Mouse (Mus musculus): Measurements from ENCODE around the gene Asb13.

Gene Asb13

DNA sequence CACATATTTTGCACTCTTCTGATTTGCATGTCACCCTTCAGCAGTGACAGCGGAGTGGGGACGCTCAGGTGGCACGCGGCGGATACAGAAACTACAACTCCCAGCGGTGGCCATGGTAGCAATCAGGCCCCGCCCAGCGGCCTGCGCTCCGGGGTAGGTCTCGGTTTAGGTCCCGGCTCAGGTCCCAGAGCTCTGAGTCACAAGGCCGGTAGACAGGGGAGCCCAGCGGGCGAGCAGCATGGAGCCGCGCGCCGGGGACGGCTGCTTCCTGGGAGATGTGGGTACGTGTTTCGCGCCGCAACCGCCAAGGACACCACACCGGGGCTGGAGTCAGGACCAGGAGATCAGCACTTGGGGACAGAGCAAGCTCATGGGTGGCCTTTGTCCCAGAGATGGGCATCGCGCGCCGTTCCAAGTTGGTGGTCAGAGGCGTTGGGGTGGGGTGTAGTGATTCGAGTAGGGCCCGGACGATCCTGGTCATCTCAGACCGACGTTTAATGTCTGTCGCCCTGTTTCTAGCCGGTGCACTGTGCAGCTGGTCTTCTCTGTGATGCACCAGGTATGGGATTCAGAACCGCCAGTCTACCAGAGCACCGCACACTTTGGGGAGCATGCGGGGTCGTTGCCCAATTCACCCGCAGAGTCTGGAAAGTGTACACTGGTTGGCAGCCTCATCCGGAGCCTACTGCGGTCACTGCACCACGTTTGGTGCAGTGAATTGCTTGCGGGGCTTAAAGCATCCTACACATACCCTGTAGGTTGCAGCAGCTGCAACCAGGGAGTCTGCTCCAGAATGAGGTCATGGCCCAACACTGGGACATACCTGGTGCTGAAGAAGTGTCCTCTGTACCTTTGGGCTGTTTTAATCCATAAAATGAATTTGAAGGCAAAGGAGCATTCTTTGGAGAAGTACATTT is at the start of gene Asb13:
Gene Asb13, plus strand, starts transcription at position 138 of the 917 bp plus-strand sequence.
- DNase-seq, result peak; percentile 80 to 86

DNA sequence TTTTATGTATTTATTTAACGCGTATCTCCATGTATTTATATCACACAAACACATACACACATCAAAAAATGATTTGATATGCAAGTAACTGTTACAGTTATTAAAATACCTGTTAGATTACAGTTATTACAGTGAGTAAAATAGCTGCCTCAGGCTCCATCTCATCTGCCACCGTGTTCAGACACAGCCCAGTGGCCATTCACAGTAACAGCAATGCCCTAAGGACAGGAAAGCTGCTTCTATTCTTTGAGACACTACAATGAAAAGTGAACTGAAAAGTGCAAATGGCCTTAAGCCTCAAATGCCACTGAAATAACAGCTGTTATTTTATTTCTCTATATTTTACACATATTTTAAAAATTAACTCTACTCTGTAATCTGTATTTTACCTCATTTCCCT is 43.0 kb upstream of the Asb13 start:
- DNase-seq, result no peak

DNA sequence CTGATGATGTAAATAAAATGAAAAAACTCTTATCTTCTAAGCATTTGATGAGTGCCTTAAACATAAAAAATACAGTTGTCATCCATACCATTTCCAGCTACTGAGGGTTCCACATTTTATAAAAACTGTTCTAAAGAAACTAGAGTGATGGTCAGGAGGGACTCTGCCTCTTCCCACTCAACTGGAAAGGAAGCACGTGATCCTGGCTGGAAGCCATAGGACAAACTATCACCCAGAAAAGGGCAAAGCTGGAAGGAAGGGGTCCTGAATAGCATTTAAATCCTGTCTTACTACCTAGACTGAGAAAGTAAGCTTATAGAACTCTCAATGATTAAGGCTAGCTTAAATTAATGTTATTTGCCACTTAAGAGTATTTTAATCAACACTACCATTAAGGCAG is 39.5 kb upstream of the Asb13 start:
- DNase-seq, result no peak

DNA sequence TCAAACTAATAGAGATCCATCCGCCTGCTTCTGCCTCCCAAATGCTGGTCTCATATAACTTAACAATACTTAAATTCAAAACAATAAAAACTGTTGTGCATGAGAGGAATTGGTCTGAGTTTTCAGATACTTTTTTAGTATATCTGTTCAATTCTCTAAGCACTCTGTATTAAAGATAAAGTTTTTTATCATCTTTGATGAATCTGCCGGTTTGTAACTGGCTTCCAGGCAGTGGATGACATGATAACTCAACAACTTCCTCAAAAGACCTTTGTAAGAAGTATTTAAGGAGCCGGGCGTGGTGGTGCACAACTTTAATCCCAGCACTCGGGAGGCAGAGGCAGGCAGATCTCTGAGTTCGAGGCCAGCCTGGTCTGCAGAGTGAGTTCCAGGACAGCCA is 37.6 kb upstream of the Asb13 start:
- no peak for DNase-seq

DNA sequence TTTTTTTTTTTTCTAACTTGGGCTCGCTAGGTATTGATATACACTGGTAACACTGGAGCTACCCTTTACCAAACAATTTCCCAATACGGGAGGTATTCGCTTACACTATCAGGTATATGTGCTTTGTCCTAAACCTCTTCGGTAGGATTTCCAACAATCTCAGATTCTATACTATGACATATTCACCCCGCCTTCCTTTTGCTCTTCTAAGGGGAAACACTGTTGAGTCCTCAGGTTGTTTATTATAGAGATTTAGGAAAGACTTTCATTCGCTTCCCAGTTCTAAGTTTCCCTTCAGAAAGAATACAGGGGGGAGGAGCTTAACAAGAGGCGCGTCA is 24.1 kb upstream of the Asb13 start:
- DNase-seq, result no peak

DNA sequence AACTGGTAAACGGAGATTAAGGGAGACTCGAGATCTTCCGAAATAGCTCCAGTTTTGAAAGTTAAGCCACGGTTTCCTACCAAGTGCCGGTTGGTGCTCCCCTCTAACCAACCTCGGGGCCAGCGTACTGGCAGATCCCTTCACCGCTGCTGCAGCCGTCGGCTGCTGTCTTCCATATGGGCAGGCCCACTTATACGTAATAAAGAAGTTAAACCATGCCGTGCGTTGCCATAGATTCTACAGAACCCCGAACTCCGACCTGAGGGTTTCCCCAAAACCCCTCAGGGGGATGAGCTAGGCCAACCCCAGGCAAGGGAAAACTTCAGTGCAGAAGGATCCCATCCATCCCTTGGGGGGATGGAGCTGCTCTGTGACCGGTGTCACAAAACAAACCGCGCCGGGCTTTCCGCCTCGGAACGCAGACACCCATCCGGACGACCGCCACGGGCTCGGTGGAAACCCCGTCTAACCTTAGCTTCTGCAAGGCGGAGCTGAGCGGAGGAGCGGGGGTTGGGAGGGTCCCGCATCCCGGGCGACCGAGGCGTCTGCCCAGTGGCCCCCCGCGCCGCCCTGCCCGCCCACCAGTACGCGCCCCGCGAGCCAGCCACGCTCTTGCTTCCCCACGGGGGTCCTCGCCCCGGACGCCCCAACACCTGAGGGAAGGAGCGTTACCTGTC is 23.6 kb upstream of the Asb13 start:
- DNase-seq, result peak in 1 of 2 experiments; percentile 72

DNA sequence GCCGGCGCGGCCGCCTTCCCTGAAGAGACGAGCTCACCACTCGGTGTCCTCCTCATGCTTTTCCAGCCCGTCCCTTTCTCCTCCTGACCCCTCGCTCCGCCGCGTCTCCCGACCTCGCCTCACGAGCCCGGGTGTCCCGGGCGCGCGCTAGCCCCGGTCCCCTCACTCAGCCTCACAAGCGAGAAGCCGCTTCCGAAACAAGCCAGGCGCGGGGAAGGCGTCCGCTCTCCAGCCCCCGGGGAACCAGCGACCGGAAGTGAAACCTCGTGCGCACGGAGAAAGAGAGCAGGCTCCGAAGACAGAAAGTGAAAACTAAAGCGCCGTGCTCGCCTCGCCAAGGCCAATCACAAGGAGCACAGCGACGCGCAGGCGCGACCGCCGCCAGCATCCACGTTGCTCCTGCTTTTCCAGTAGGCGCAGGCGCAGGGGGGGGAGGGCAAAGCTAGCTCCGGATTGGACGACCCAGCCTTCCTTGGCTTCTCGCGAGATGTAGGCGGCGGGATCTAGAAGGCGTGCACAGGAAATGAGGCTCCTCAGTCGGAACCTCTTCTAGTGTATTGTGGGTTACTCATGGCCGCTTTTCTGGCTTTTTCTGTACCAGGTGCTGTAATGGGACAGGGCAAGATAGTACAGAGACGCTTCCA is 22.9 kb upstream of the Asb13 start, which contains the start of gene Fam208b:
Gene Fam208b, minus strand, starts transcription at position 314 of the 644 bp plus-strand sequence.
- peak; percentile 99 for DNase-seq

DNA sequence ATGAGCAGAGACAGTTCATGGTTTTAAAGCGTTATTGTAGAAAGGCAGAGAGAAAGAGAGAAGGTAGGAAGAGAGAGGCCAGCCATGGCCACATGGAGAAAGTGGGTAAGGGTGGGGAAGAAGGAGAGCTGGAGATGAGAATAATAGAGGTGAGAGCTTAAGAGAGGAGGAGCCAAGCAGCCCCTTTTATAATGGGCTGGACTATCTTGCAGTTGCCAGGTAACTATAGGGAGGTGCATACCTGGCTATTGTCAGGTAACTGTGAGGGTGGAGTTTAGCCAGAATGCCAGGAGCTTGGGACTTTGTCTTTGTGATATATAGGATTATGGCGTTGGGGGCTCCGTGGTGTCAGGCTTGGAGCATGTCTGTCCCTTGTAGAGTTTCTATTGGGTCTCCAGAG is 6.7 kb upstream of the Asb13 start:
- no peak for DNase-seq

DNA sequence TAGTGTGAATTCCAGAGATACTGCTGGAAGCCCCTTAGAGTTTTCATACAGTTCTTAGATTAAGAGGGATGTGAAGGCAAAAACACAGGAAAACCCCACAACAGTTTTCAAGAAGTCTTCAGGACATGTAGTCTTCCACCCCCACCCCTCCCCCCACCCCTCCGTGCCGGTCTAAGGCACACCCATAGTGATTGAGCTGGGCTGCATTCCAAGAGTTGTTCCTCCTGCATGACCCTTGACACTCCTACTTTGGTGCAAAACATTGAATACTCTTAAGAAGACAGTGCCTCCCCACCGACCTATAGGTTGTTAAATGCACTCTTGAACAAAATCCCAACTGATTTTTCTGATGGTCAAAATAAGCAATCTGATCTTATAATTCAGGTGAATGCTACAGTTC is 5.7 kb upstream of the Asb13 start:
- no peak for DNase-seq

DNA sequence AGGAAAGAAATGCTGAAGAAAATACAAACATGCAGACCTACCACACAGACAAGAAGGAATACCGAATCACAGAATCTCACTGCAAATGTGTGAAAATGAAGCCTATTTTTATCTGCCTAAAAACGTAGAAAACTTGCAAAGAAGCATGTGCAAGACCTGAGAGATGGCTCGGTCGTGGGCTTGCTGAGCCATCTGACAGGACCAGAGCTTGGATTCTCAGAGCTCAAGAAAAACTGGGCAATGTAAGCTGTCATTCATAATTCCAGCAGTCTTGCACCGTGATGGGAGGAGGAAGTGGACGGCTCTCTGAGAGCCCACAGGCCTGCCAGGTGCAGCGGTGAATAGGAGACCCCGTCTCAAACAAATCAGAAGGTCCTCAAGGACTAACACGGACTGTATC is 1.3 kb upstream of the Asb13 start:
- DNase-seq, result no peak

DNA sequence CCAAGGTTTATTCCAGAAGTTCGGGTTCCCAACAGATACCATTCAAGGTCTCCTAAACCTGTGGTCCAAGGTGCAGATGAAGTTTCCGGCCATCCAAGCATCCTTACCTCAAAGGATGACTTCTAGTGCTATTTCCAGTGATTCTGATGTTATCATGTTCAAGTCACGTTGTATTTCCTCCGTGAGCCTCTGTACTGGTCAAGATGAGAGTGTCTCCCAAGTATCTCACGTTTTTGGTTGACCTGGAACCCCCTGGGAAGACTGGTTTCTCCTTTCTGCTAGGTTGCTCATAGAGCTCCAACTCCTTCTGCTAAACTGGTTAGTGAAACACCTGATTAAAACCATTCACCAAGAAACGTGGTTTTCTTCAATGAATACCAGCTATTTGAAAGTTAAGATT is 701 bp upstream of the Asb13 start:
- no peak for DNase-seq

DNA sequence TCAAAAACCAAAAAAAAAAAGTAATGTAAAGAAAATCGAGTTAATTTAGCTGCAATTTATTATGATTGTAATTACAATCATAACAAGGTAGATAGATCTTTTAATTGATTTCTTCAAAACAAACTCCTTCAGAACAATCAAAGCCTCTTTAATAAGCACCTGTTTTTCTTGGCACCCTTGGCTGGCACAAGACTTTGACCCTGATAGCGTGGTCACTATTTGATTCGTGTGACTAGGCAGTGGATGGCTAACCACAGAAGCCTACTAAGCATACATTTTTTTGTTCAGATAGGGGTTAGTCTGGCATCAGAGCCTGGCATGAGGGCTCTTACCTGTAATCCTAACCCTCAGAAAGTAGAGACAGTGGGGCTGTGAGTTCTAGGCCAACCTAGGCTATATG is 1.2 kb downstream of the Asb13 start:
- DNase-seq, result no peak

DNA sequence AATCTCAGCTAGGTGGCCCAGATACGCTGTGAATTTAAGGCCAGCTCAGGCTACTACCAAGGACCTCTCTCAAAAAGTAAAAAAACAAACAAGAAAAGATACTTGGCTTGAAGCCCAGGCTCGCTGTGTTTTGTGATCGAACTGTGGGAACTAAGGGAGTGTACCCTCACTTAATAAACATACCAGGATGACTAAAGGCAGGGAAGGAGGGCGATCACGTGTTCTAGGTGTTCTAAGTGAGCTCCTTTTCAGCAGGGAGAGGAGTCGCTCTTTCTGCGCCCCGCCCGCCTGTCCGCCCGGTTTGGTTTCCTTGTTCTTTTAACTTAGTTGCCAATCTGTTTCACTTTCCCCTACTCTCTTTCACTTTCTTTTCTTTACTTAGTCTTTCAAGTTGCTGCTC is 3.0 kb downstream of the Asb13 start:
- no peak for DNase-seq

DNA sequence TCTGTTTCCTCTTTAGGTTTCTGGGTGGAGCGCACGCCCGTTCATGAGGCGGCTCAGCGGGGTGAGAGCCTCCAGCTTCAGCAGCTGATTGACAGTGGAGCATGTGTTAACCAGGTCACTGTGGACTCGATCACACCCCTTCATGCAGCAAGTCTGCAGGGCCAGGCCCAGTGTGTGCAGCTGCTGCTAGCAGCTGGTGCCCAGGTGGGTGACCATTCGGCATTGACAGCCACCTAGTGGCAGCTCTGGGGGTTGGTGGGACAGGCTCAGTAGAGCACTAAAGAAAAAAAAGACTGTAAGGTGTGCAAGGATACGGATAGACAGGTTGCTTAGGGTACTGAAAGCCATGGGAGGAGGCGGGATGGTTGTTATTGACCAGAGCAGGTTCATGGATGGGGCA is 8.2 kb downstream of the Asb13 start:
- DNase-seq, result peak in 1 of 2 experiments; percentile 24

DNA sequence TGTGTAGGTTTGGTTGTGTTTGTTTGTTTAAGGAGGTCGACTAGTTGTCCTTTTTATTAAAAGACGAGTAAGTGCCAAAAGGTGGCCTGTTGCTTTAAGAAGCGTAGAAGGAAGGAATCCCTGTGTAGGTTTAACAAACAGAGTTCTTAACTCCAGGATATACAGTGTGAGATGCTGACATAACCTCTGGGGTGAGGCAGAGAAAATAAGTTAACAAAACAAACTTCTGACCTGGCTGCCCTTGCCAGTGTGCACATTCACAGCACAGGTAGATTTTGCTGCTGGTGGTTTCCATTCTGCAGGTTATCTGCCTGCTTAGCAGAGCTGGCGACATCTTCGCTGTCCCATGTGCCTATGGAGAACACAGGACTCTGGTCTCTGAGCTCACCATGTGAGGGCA is 8.7 kb downstream of the Asb13 start:
- no peak for DNase-seq

DNA sequence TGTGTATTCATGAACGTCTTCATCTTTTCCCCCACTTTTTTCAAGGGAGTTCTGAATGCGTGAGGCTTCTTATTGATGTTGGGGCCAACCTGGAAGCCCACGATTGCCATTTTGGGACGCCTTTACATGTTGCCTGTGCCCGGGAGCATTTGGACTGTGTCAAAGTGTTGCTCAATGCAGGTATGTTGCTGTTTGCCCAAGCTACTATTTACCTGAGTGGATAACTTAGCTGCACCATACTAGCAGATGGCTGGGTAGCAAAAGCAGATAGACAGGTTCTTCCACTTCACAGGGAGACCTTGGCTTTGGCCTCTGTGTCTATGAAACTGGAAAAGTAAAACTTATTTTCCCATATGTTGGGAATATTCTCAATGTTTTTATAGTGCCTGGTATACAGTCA is 11.0 kb downstream of the Asb13 start:
- no peak for DNase-seq

DNA sequence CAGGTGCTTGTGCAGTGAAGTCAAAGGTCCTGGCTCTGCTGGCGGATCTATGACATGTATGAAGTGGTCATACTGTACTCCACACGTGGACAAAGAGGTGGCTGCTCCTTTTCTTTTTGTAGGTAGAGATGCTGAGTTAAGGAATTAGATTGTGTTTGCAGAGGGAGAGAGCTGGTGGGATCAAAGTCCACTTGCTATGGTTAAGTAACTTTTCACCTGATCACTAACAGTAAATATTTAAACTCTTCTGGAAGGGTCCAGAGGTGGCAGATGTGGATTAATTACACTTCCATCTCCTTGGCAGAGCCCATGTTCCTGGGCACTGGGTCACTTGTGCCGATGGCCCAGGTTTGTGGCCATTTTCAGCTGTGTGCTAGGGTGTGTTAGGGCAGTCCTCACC is 12.1 kb downstream of the Asb13 start:
- DNase-seq, result no peak

DNA sequence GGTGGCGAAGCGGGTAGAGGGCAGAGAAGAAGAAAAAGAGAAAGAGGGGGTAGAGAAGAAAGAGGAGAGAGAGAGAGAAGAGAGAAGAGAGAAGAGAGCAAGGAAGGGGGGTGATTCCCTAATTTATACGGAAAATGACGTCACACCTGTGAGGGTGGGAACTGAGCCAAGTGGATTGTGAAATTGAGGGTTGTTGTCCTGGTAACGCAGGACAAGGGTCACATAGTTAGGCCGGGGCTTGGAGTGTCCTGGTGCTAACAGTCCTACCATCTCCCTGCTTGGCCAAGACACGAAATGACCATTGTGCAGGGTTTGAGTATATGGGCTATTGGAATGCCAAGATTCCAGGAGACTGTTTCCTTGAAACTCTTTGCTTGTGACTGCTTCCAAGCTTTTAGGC is 12.7 kb downstream of the Asb13 start:
- no peak for DNase-seq

DNA sequence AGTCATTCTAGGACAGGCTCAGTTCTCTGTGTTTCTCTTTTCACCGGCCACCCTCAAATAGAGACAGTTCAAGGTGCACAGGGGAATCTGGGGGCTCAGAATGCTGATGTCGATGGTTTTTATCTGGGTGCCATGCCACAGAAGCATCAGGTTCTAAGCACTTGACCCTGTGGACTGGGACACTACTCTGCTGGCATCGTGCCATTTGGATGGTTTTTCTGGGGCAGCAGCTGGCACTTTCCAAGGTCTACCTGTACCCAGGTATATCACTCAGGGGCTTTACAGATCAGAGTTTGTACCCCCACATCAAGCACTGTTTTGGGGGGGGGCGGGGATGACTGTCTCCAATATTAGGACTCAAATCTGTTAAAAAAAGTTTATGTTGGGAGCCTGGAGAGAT is 16.7 kb downstream of the Asb13 start:
- DNase-seq, result peak in 1 of 2 experiments; percentile 7

DNA sequence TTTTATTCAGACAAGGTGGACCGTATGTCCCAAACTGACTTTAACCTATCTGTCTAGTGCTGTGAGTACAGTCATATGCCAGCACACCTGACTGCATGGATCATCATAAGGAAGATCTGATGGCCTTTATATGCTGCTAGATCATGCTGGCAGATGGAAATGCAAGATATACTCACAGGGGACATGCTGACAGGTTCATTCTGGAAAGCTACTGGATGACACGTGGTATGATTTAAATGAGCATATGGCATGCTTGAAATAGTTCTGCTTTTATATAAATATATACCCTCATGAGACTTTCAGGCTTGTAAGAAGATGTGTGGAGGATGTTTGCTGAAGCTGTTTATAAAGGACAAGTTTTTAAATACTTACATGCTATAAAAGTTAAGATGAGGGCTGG is 20.6 kb downstream of the Asb13 start:
- DNase-seq, result no peak

DNA sequence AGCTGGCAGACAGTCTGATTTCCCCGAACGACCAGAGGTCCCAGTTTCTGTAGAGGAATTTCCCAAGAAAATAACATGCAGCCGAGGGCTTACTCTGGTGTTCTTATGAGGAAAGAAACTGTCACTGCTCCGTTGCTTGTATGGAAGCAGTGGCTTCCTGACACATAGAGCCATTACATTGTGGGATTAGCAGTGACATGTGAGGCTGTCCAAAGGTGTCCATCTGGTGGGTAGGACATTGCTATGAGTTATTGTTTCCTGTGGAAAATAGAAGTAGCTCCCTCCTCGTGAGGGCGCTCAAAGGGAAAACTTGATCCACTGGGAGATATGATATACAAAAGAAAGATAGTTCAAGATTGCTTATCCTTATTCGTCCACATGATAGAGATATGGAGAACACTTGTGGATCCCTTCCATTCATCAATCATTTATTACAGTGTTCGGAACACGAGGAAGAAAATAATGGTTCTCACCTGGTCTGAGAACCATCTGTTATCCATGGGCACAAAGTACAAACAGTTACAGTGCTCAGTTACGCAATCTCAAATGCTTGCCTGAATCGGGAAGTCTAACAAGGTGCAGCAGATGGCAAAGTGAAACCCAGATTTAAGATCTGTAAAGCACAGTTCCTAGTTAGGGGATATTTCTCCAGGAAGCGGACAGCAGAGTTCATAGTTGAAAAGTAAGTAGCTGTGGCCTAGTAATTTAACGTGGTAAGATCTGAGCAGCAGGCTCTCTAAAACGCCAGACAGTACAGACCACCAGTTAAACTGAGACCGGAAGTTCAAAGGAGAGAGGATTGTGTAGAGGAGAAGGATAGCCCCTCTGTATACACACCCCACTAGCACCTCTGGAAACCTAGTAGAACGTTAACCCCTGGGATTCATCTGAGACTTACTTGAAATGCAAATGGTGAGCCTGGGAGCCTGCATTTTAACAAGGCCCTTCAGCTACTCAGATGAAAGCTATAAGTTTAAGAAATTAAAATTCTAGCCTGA is 25.6 kb downstream of the Asb13 start:
- DNase-seq, result no peak

DNA sequence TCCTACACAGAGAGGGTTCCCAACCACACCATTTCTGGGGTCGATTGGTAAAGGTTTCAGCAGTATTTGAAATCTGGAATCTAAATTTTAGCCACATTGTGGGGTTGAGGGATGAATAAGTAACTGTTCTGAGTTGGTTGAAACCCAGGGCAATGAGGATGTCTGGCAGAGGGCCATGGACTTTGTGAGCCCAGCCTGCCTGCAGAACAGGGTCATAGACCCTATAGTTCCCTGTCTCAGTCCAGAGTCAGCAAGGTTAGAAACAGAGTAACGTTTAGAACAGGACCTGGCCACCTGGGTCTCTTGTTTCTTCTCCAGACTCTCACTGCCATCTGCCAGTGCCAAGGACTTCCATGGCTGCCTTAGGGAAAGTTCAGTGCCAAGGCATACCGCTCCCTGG is 30.4 kb downstream of the Asb13 start:
- DNase-seq, result peak; percentile 42 to 45

DNA sequence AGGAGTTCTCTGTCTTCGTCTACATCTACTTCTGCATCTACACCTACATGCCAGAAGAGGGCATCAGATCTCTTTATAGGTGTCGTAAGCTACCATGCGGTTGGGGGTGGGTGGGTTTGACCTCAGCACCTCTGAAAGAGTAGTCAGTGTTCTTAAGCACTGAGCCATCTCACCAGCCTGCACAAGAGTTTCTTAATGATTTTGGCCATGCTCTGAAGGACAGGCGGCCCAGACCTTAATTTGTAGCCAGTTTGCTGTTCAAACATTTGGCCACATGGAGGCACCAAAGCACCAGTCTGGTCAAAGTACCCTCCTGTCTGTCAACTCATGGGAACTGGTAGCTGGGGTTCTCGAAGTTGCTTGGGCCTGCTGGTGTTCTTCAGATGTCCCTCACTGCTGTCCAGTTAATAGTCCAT is 31.5 kb downstream of the Asb13 start:
- DNase-seq, result peak; percentile 84 to 85

All from cerebellum, postnatal 14 days (tissue).